Mouse (Mus musculus) T-cell, adult 2 months (primary cell): ENCODE results near the gene Klra6.
"Not testable (repeated sequence)": the region's sequence is repeated elsewhere in the genome, so short reads cannot be mapped to it uniquely, and the experiment has no call there.

Experiments
- DNase-seq: peaks from one replicate; pipeline ENCODE4 v3.0.0; 2022; ENCODE audit warnings: low spot score

The Klra6 gene

GRCm38 (mm10) chr6:130026854-130027253 is at the start of gene Klra6:
TSS of gene Klra6 (minus strand) at chr6:130026954.
- no peak for DNase-seq

- not testable (repeated sequence) for DNase-seq
Observed at GRCm38 (mm10) chr6:130067171-130067570, 40.4 kb upstream of the Klra6 start, which contains the start of gene Klra4. TSS of gene Klra4 (minus strand) at chr6:130067271.

- DNase-seq: no peak
Observed at GRCm38 (mm10) chr6:130065196-130065595, 38.4 kb upstream of the Klra6 start.

- DNase-seq: not testable (repeated sequence)
Observed at GRCm38 (mm10) chr6:130035146-130035545, 8.4 kb upstream of the Klra6 start.

GRCm38 (mm10) chr6:130031493-130032089 is 4.8 kb upstream of the Klra6 start:
- DNase-seq: not testable (repeated sequence)
